Mouse (Mus musculus): Measurements from ENCODE around the gene Agbl2.
"Not testable (repeated sequence)": the region's sequence is repeated elsewhere in the genome, so short reads cannot be mapped to it uniquely, and the experiment has no call there.

Gene Agbl2

GRCm38 (mm10) chr2:90816144-90816543 lies 33.6 kb downstream of the Agbl2 start:
- no peak for DNase-seq (ENCODE audit: low spot score)

- DNase-seq (ENCODE audit: low spot score) = no peak
Observed at GRCm38 (mm10) chr2:90818710-90819109, 36.2 kb downstream of the Agbl2 start.

GRCm38 (mm10) chr2:90820894-90821293 lies 38.4 kb downstream of the Agbl2 start:
- DNase-seq (ENCODE audit: low spot score) = no peak

GRCm38 (mm10) chr2:90822978-90823377 lies 40.5 kb downstream of the Agbl2 start:
- DNase-seq (ENCODE audit: low spot score) = no peak

- DNase-seq (ENCODE audit: low spot score) = no peak
Observed at GRCm38 (mm10) chr2:90823781-90824180, 41.3 kb downstream of the Agbl2 start.

GRCm38 (mm10) chr2:90824528-90824927 lies 42.0 kb downstream of the Agbl2 start:
- DNase-seq (ENCODE audit: low spot score) = not testable (repeated sequence)

GRCm38 (mm10) chr2:90825515-90826172 lies 43.1 kb downstream of the Agbl2 start:
- no peak for DNase-seq (ENCODE audit: low spot score)

- DNase-seq (ENCODE audit: low spot score) = no peak
Observed at GRCm38 (mm10) chr2:90828739-90829138, 46.2 kb downstream of the Agbl2 start.

- no peak for DNase-seq (ENCODE audit: low spot score)
Observed at GRCm38 (mm10) chr2:90833502-90833901, 51.0 kb downstream of the Agbl2 start.

GRCm38 (mm10) chr2:90838621-90839020 lies 56.1 kb downstream of the Agbl2 start:
- no peak for DNase-seq (ENCODE audit: low spot score)

GRCm38 (mm10) chr2:90843666-90844065 lies 61.1 kb downstream of the Agbl2 start:
- no peak for DNase-seq (ENCODE audit: low spot score)

GRCm38 (mm10) chr2:90844262-90844661 lies 61.7 kb downstream of the Agbl2 start:
- DNase-seq (ENCODE audit: low spot score) = no peak

- DNase-seq (ENCODE audit: low spot score) = no peak
Observed at GRCm38 (mm10) chr2:90845234-90845633, 62.7 kb downstream of the Agbl2 start.

- no peak for DNase-seq (ENCODE audit: low spot score)
Observed at GRCm38 (mm10) chr2:90846171-90846570, 63.6 kb downstream of the Agbl2 start.

- no peak for DNase-seq (ENCODE audit: low spot score)
Observed at GRCm38 (mm10) chr2:90846597-90846954, 64.0 kb downstream of the Agbl2 start.

- DNase-seq (ENCODE audit: low spot score) = peak; percentile 97
Observed at GRCm38 (mm10) chr2:90846955-90847680, 64.6 kb downstream of the Agbl2 start, which contains the start of gene Mtch2. TSS of gene Mtch2 (plus strand) at chr2:90847155.

- DNase-seq (ENCODE audit: low spot score) = no peak
Observed at GRCm38 (mm10) chr2:90847681-90848050, 65.1 kb downstream of the Agbl2 start.

- DNase-seq (ENCODE audit: low spot score) = no peak
Observed at GRCm38 (mm10) chr2:90848331-90848730, 65.8 kb downstream of the Agbl2 start.

- no peak for DNase-seq (ENCODE audit: low spot score)
Observed at GRCm38 (mm10) chr2:90850401-90850800, 67.9 kb downstream of the Agbl2 start.

- no peak for DNase-seq (ENCODE audit: low spot score)
Observed at GRCm38 (mm10) chr2:90861486-90861885, 79.0 kb downstream of the Agbl2 start.

GRCm38 (mm10) chr2:90864184-90864583 lies 81.7 kb downstream of the Agbl2 start:
- no peak for DNase-seq (ENCODE audit: low spot score)

GRCm38 (mm10) chr2:90866524-90866923 lies 84.0 kb downstream of the Agbl2 start:
- DNase-seq (ENCODE audit: low spot score) = peak; percentile 90

GRCm38 (mm10) chr2:90870136-90870601 lies 87.6 kb downstream of the Agbl2 start:
- no peak for DNase-seq (ENCODE audit: low spot score)
